Mouse (Mus musculus): ENCODE results near the gene Fxyd1. TPM values are rescaled to one million over a fixed set of nuclear protein-coding genes. Genes with fewer than 3 reads are reported as not detected.

Gene Fxyd1
- polyA plus RNA-seq, 1 experiment from 2014 or later, result 2.5 TPM

DNA sequence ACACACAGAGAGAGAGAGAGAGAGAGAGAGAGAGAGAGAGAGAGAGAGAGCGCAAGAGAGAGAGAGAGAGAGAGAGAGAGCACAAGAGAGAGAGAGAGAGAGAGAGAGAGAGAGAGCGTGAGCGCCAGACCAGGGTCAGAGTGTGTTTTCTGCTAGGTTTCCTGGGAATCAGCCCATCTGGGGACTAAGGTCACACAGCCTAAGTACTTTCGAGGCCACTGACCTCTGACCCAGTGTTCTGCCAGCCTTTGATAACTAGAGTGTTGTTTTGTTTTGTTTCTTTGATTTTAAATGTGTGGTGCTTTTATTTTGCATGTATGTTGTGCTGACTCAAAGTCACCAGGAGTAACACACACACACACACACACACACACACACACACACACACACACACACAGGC lies 1.1 kb downstream of the Fxyd1 start:
- H3K36me3 ChIP-seq (replicated peaks), result no peaks in the 10 kb centered on the region
- peaks cover 63% of the 10 kb centered on the region for H3K4me1 ChIP-seq
- H3K27ac ChIP-seq, result peak overlapping the region; percentile 68; the same call in 1 of the 2 replicates
- WGBS, result 42% methylated on average over 3 of the region's 4 CpGs
- H3K9me3 ChIP-seq, result no peaks in the 10 kb centered on the region
- no peak for DNase-seq (ENCODE audit: extremely low spot score, low spot score)
- peaks cover 48% of the 10 kb centered on the region for H3K27me3 ChIP-seq (ENCODE audit: poor library complexity, severe bottlenecking)
- H3K4me3 ChIP-seq, result no peak overlapping the region

DNA sequence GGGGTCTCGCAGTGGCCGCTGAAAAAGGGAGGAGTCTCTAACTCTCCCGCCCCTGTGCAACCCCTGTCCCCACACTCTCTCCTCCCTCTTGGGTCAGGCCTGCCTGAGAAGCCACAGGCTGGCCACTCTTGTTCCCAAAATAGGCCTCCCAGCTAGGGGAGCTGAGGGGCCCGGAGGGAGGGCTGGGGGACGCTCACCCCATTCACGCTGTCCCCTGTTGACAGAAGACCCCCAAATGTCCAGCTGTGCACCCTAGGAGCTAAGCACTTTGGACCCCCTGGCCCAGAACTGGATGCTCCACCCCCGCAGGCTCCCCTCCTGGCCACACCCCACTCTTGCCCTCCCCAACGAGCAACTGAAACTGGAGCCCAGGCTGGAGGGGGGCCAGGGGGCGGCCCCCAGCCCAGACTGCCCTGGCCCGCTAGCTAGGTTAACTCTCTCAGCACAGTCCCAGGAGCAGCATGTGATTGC lies 1.6 kb downstream of the Fxyd1 start:
- 5% methylated on average over 10 of the region's 10 CpGs for WGBS
- peak overlapping the region; percentile 18 for H3K4me3 ChIP-seq
- DNase-seq (ENCODE audit: extremely low spot score, low spot score), result no peak

DNA sequence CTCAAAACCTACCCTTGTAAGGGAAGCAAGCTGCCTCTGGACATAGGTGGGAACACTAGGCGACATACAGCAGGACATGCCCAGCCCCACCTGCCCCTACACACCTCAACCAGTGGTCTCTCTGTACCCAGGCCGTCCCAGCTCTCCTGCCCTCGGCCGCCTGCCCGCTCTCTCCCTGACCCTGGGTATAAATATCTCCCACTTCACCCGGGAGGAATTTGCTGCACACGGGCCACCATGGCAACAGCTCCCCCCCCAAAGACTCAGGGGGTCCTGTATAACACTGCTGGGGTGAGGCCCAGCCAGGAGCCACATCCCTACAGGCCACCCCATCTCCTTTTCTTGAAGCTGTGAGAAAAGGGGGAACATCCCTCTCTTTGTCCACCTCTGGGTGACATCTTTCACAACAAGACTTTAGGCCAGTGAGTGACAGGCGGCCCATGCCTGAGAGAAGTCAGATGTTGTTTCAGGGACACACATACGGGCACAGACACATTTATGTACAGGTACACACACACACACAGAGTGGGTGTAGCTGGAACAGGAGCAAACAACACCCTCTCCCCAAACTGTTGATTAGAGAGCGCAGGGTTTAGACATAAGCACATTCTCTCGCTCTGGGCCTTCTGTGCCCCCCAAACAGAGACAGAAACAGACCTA lies 2.2 kb downstream of the Fxyd1 start:
- DNase-seq (ENCODE audit: extremely low spot score, low spot score), result no peak
- Histone ChIP-seq H3K4me1 (peaks cover 69% of the 10 kb centered on the region), H3K4me3 (peak overlapping the region; percentile 18), H3K9me3 (no peaks in the 10 kb centered on the region), H3K27ac (peak overlapping the region; percentile 68; the same call in 1 of the 2 replicates), H3K27me3 (ENCODE audit: poor library complexity, severe bottlenecking) (peaks cover 59% of the 10 kb centered on the region), H3K36me3 (replicated peaks) (no peaks in the 10 kb centered on the region)
- 48% methylated on average over 11 of the region's 11 CpGs for WGBS

More for the DNA sequence above, 1.6 kb downstream of the Fxyd1 start:
- Histone ChIP-seq H3K27me3 (ENCODE audit: poor library complexity, severe bottlenecking) (peaks cover 53% of the 10 kb centered on the region), H3K9me3 (no peaks in the 10 kb centered on the region), H3K27ac (peak overlapping the region; percentile 68; the same call in 1 of the 2 replicates), H3K4me1 (peaks cover 68% of the 10 kb centered on the region), H3K36me3 (replicated peaks) (no peaks in the 10 kb centered on the region)

DNA sequence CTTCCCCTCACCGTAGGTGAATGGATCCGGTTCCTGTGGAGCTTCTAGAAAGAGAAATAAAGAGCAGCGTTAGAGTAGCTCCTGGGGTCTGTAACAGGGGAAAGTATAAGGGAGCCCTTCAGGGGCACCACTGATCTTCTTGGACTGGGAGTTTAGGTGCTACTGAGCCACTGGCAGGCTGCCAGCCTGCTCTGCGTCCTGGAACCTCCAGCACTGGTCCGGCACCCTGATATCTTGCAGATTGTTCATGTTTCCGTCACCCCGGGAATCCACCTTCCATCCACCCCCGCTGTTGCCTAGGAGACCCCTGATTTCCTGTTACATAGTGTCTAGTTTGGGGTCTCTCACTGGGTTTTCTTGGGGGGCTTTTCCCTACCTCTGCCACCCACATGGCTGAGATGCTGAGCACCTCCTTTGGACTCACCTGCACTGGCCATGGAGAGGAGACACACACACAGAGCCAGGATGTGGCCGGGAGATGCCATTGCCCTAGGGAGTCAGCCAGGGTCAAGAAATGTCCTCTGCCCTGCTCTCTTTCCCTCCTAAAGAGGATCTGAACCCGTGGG lies 3.0 kb downstream of the Fxyd1 start:
- no peak overlapping the region for H3K4me3 ChIP-seq
- H3K36me3 ChIP-seq (replicated peaks), result no peaks in the 10 kb centered on the region
- H3K27me3 ChIP-seq (ENCODE audit: poor library complexity, severe bottlenecking), result peaks cover 67% of the 10 kb centered on the region
- 29% methylated on average over 10 of the region's 10 CpGs for WGBS
- H3K27ac ChIP-seq, result no peak overlapping the region
- DNase-seq (ENCODE audit: extremely low spot score, low spot score), result no peak
- H3K4me1 ChIP-seq, result peaks cover 68% of the 10 kb centered on the region
- H3K9me3 ChIP-seq, result no peaks in the 10 kb centered on the region

DNA sequence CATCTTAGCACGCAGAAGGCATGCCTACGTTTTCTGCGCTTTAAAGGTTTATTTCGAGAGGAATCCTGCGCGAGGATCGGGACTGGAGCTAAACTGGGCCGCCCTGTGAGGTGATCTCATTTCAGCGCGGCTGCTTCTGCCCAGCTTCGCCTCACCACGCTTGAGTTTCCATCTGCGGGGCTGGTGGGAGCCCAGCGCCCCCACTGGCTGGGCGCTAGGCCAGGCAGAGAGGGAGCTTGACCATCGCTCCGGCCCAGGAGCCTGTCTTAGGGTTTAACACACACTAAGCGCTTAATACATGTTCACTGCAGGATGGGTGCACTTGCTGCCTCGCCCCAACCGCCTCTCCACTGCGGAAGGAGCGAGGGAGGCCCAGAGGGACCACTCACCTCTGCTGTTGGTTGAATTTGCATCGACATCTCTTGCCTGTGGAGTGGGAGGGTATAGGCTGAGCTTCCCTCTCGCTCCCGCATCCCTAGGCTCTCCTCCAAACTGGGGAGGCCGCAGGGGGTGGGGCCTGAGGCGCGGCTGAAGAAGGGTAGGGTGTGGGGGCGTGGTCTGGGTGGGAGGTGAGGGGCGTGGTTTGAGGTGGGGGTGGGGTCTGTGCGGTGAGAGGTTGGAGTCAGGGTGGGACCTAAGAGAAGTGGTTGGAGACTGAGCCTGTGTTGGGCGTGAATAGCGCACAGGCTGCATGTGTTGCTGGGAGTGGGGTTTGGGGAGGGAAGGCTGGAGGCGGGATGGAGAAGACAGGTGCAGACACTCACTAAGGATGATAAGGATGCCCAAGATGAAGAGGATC lies 4.2 kb downstream of the Fxyd1 start:
- Histone ChIP-seq H3K4me3 (peak overlapping the region; percentile 35), H3K27me3 (ENCODE audit: poor library complexity, severe bottlenecking) (peaks cover 78% of the 10 kb centered on the region), H3K9me3 (no peaks in the 10 kb centered on the region), H3K27ac (no peak overlapping the region), H3K4me1 (peaks cover 68% of the 10 kb centered on the region), H3K36me3 (replicated peaks) (no peaks in the 10 kb centered on the region)
- WGBS, result under 1% methylated on average over 34 of the region's 34 CpGs
- peak; percentile 39 for DNase-seq (ENCODE audit: extremely low spot score, low spot score)

DNA sequence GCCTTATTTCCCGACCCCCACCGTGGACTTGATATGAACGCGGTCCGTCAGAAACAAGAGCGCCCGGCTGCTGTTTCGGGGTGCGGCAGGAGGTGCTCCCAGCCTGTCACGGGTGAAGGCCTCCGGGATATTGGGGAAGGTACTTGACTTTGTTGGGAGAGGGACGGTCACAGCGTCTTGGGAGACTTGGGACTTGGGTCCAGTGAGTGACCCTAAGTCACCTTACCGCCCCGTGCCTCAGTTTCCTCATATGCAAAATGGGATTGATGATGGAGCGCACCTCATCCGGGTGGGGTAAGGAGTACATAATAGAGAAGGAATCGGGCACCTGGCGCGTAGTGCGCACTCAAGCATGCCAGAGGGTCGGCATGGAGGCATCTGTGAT lies 4.8 kb downstream of the Fxyd1 start:
- H3K9me3 ChIP-seq, result no peaks in the 10 kb centered on the region
- WGBS, result 2% methylated on average over 22 of the region's 22 CpGs
- peak overlapping the region; percentile 35 for H3K4me3 ChIP-seq
- H3K4me1 ChIP-seq, result peaks cover 68% of the 10 kb centered on the region
- DNase-seq (ENCODE audit: extremely low spot score, low spot score), result no peak
- H3K36me3 ChIP-seq (replicated peaks), result no peaks in the 10 kb centered on the region
- peaks cover 84% of the 10 kb centered on the region for H3K27me3 ChIP-seq (ENCODE audit: poor library complexity, severe bottlenecking)
- no peak overlapping the region for H3K27ac ChIP-seq

DNA sequence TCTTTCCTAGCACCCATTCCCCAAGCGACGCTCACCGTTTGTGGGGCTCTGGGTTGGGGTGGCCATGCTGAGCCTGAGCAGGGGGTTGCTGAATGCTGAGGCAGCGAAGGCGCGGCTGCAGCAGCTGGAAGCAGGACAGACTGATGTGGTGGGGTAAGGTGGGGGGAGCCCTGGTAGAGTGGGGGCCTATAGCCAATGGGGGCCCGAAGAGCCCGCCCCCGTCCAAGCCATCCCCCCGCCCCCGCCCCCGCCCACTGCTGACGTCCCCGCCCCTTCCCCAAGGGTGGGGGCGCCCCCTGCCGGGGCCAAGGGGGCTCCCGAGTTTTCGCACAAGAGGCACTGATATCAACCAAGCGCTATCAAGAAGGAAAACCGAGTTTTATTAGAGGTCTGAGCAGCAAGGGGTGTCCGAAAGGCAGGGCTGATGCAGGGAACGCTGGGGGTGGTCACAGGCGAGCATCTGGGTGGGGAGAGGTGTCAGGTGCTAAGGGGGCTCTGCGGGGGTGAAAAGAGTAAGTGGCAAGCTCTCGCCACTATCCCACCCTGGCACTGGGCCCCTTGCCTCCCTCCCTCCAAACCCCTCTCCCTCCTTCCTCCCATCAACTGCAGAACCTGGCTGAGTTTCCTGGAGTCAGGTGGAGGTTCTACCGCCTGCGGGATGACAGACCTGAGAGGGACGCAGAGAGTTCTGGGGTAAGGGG lies 5.5 kb downstream of the Fxyd1 start, which contains the start of gene Fxyd7:
Gene Fxyd7, minus strand, starts transcription at position 147 of the 701 bp plus-strand sequence.
- WGBS, result under 1% methylated on average over 27 of the region's 28 CpGs
- no peaks in the 10 kb centered on the region for H3K36me3 ChIP-seq (replicated peaks)
- peaks cover 68% of the 10 kb centered on the region for H3K4me1 ChIP-seq
- no peak within 1 kb of the TSS for H3K27ac ChIP-seq
- DNase-seq (ENCODE audit: extremely low spot score, low spot score), result no peak
- H3K4me3 ChIP-seq, result peak within 1 kb of the TSS; percentile 36
- peaks cover 85% of the 10 kb centered on the region for H3K27me3 ChIP-seq (ENCODE audit: poor library complexity, severe bottlenecking)
- no peaks in the 10 kb centered on the region for H3K9me3 ChIP-seq

DNA sequence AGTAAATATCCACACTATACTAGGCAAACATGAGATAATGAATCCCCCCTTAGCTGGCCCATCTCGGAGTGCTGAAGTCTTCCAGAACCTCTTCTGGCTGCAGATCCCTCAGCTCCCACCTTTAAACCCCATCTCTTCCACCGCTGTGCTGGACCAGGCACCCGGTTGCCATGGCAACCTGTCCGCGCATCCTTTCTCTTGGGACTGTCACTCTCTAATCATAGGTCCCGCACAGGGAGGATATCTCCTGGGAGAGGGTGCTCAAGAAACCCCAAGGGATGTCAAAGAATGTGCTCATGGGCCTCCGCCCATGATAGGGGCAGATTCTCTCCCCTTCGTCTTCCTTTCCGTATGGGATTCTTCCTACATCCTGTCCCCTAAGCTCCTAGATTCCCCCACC lies 6.1 kb downstream of the Fxyd1 start:
- peaks cover 67% of the 10 kb centered on the region for H3K4me1 ChIP-seq
- DNase-seq (ENCODE audit: extremely low spot score, low spot score), result no peak
- WGBS, result 3% methylated on average over 9 of the region's 9 CpGs
- H3K27ac ChIP-seq, result no peak overlapping the region
- peaks cover 85% of the 10 kb centered on the region for H3K27me3 ChIP-seq (ENCODE audit: poor library complexity, severe bottlenecking)
- H3K4me3 ChIP-seq, result peak overlapping the region; percentile 36
- H3K9me3 ChIP-seq, result no peaks in the 10 kb centered on the region
- H3K36me3 ChIP-seq (replicated peaks), result no peaks in the 10 kb centered on the region

DNA sequence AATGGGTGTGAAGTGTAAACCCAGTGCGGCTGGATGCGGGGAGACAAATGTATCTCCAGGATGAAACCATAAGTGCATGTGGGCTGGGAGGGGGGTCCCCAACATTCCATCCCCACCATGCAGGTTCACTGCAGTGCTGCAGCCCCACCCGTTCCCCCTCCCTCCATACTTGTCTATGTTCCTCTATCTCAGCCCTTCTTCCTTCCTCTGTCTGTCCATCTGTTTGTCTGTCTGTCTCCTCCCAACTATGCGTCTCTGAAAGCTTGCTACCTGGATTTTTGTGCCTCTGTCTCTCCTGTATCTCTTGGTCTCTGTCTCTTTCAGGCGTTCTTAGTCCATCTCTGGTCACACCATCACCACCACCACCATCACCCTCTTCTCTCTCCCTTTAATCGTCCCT lies 6.5 kb downstream of the Fxyd1 start:
- H3K9me3 ChIP-seq, result no peaks in the 10 kb centered on the region
- H3K4me3 ChIP-seq, result peak overlapping the region; percentile 36; the same call in 1 of the 2 replicates
- no peaks in the 10 kb centered on the region for H3K36me3 ChIP-seq (replicated peaks)
- DNase-seq (ENCODE audit: extremely low spot score, low spot score), result no peak
- 5% methylated on average over 6 of the region's 6 CpGs for WGBS
- no peak overlapping the region for H3K27ac ChIP-seq
- H3K27me3 ChIP-seq (ENCODE audit: poor library complexity, severe bottlenecking), result peaks cover 83% of the 10 kb centered on the region
- H3K4me1 ChIP-seq, result peaks cover 63% of the 10 kb centered on the region

DNA sequence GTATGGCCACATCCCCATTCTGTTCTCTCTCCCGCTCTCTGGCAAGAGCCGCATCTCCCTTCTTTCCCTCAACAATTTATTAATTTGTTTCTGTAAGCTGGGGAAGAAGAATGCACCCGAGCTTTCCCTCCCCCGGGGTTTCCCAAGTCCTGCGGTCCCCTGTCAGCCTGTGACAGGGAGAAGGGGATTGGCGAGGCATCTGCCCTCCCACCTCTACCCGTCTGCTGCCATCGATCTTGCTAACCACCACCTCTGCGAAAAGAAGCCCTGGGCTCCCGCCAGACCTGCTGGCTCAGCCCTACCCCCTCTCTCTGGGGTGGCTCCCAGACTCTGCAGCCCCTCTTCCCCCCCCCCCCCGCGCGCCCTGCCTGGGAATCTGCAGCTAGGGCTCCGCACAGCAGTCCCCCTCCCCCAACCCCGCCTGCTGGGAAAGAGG lies 7.1 kb downstream of the Fxyd1 start:
- peaks cover 57% of the 10 kb centered on the region for H3K4me1 ChIP-seq
- no peak for DNase-seq (ENCODE audit: extremely low spot score, low spot score)

DNA sequence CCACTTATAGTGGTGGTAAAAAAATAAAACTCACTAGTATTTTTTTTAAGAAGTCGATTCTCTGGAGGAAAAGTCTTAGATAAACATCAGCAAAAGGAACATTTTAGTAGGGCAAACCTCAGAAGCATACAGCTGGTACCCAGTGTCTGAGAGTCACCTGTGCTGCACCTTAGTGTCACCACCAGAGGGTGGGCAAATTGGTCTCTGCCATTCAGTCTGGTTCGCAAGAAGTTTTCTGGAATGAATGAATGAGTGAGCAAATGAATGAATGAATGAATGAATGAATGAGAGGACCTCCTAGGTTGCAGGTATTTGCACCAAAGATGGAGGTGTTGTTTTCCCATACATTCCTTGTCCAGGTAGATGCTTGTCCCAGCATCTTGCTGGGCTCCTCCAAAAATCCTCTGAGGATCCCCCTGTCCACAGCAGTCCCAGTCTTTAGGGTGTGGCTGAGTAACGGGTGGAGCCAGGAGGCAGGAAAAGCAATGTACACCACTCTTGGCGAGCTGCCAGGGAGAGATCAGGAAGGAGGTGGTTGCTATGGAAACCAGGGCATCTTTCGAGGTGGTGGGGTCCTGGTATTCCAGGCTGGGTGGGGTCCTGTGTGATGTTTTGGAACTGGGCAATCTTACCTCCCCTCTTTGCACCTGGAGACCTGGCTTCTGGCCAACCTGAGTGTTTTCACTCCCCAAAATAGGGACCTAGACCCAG lies 7.7 kb downstream of the Fxyd1 start:
- H3K27me3 ChIP-seq (ENCODE audit: poor library complexity, severe bottlenecking), result peaks cover 83% of the 10 kb centered on the region
- no peak overlapping the region for H3K27ac ChIP-seq
- no peaks in the 10 kb centered on the region for H3K9me3 ChIP-seq
- peak overlapping the region; percentile 36; the same call in 1 of the 2 replicates for H3K4me3 ChIP-seq
- peaks cover 51% of the 10 kb centered on the region for H3K4me1 ChIP-seq
- H3K36me3 ChIP-seq (replicated peaks), result no peaks in the 10 kb centered on the region
- no peak for DNase-seq (ENCODE audit: extremely low spot score, low spot score)
- 21% methylated on average over 5 of the region's 5 CpGs for WGBS

More for the DNA sequence above, 7.1 kb downstream of the Fxyd1 start:
- Histone ChIP-seq H3K36me3 (replicated peaks) (no peaks in the 10 kb centered on the region), H3K27me3 (ENCODE audit: poor library complexity, severe bottlenecking) (peaks cover 83% of the 10 kb centered on the region), H3K4me3 (peak overlapping the region; percentile 36; the same call in 1 of the 2 replicates), H3K27ac (no peak overlapping the region), H3K9me3 (no peaks in the 10 kb centered on the region)
- 4% methylated on average over 15 of the region's 15 CpGs for WGBS

Data from forebrain, embryonic 10.5 days (tissue).